Mouse (Mus musculus): ENCODE results near the gene Smim26.
A peak's percentile ranks its signal among the peaks of the same experiment; 100 is the strongest.

GRCm38 (mm10) chr2:144588723-144589122 lies 5.1 kb upstream of the Smim26 start:
- TF ChIP-seq CTCF (IDR thresholded peaks at IDR 0.05; ENCODE audit: extremely low read depth, insufficient read depth, low read length) (0 out of 2 replicates have a peak, but pooled peaks have one; percentile 13), POLR2A (IDR thresholded peaks at IDR 0.05; ENCODE audit: extremely low read depth, insufficient read depth, low read length) (no peak)
